Mouse (Mus musculus) stomach, embryonic 16.5 days (tissue): Measurements from ENCODE around the gene Mup22. TPM values are rescaled to one million over a fixed set of nuclear protein-coding genes. Genes with fewer than 3 reads are reported as not detected.
"Not testable (repeated sequence)": the region's sequence is repeated elsewhere in the genome, so short reads cannot be mapped to it uniquely, and the experiment has no call there.

Experiments
- ATAC-seq: fragments of 200-750 bp; cut with Nextera tagmentation; 2 replicates; pipeline ENCODE4 v1.8.0; 2017; ENCODE audit warnings: moderate number of reproducible peaks, moderate TSS enrichment; ENCODE audit not compliant: insufficient read depth, low FRiP score
- H3K27ac ChIP-seq: fragments of 300-500 bp; sonication (generic); 2 replicates; pipeline ENCODE4 v1.5.1; 2014; ENCODE audit warnings: low read length
- H3K27me3 ChIP-seq: fragments of 300-500 bp; sonication (generic); 2 replicates; pipeline ENCODE4 v1.6.1; 2014; ENCODE audit warnings: low read length, control low read depth, mixed read lengths; ENCODE audit not compliant: control insufficient read depth, insufficient read depth
- H3K36me3 ChIP-seq: fragments of 300-500 bp; sonication (generic); 2 replicates; pipeline ENCODE4 v1.6.1; 2014; ENCODE audit warnings: low read length; ENCODE audit not compliant: control insufficient read depth, insufficient read depth
- H3K4me1 ChIP-seq: fragments of 300-500 bp; sonication (generic); 2 replicates; pipeline ENCODE4 v1.6.1; 2014; ENCODE audit warnings: low read length, control low read depth, mixed read lengths; ENCODE audit not compliant: control insufficient read depth, insufficient read depth
- H3K4me2 ChIP-seq: fragments of 300-500 bp; sonication (generic); 2 replicates; pipeline ENCODE4 v1.6.1; 2014; ENCODE audit warnings: low read depth, low read length, mixed read lengths
- H3K4me3 ChIP-seq: fragments of 300-500 bp; sonication (generic); replicated peaks from 2 replicates; pipeline ENCODE4 v1.5.1; 2014; ENCODE audit warnings: mild to moderate bottlenecking, low read length
- H3K9ac ChIP-seq: fragments of 300-500 bp; sonication (generic); 2 replicates; pipeline ENCODE4 v1.6.1; 2014; ENCODE audit warnings: low read length
- H3K9me3 ChIP-seq: fragments of 300-500 bp; sonication (generic); replicated peaks from 2 replicates; pipeline ENCODE4 v1.6.1; 2016; ENCODE audit warnings: low read length, control low read depth; ENCODE audit not compliant: control insufficient read depth
- WGBS: fragments of 180-500 bp; shearing (Covaris S2); extraction: QIAGEN DNeasy Blood & Tissue Kit; methylation state at CpG from one replicate; pipeline ENCODE4 v1.1.7; 2014; 5-methylcytosine and 5-hydroxymethylcytosine counted together
- polyA plus RNA-seq: library from polyadenylated mRNA; unstranded; fragments of >200 nt; fragmentation: Nextera tagmentation; extraction: Ambion mirVana; gene quantifications from 2 replicates; pipeline ENCODE4 v1.2.1, GENCODE M21; 2015

The Mup22 gene
- not detected in 2 replicates for polyA plus RNA-seq

- WGBS, result 72% methylated on average over 4 of the region's 4 CpGs
- not testable (repeated sequence) for H3K9ac ChIP-seq, H3K4me3 ChIP-seq, H3K36me3 ChIP-seq, H3K4me2 ChIP-seq, ATAC-seq, H3K4me1 ChIP-seq, H3K27me3 ChIP-seq, H3K27ac ChIP-seq, H3K9me3 ChIP-seq
Measured at GRCm38 (mm10) chr4:60821363-60821762, at the start of gene Mup22. Gene Mup22, minus strand, starts transcription at chr4:60821463.

GRCm38 (mm10) chr4:60840889-60841288 lies 19.6 kb upstream of the Mup22 start:
- not testable (repeated sequence) for ATAC-seq, H3K36me3 ChIP-seq, H3K4me2 ChIP-seq, H3K9me3 ChIP-seq, H3K4me1 ChIP-seq, H3K9ac ChIP-seq, H3K27ac ChIP-seq, H3K4me3 ChIP-seq, H3K27me3 ChIP-seq

Other genes starting within 250 kb of the Mup22 start
- gene Mup10, start 239.3 kb downstream of the Mup22 start, polyA plus RNA-seq, result not detected in 2 replicates
- not detected in 2 replicates for gene Mup11, start 159.1 kb downstream of the Mup22 start, polyA plus RNA-seq
- not detected in 2 replicates for gene Mup12, start 80.1 kb downstream of the Mup22 start, polyA plus RNA-seq